Mouse (Mus musculus) cerebellum, adult 11 months (tissue): ENCODE results near the gene Smap2.
A peak's percentile ranks its signal among the peaks of the same experiment; 100 is the strongest.
"Not testable (repeated sequence)": the region's sequence is repeated elsewhere in the genome, so short reads cannot be mapped to it uniquely, and the experiment has no call there.

Experiments
- DNase-seq: peaks from one replicate; pipeline ENCODE4 v3.0.0; 2022

Smap2 gene

GRCm38 (mm10) chr4:121016928-121017657, at the start of gene Smap2:
Gene Smap2 (minus strand): TSS chr4:121017247.
- DNase-seq, result peak; percentile 99

DNA sequence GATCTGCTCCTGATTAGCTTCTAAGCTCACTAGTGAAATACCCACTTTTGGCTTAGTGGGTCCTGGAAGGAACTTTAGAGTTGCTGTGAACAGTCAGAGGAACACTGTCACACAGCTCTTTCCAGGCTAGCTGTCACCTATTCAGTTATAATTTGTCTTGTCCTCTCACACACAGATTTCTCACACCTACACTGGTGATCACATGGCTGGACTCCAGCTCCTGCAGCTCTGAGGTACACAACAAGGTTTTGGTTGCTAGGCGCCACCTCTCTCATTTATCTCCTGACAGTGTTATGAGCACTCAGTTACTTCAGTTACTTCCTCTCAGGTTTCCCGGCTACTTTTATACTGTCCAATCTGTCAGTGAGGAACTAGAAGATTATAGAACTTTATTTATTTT, 48.3 kb upstream of the Smap2 start:
- no peak for DNase-seq

DNA sequence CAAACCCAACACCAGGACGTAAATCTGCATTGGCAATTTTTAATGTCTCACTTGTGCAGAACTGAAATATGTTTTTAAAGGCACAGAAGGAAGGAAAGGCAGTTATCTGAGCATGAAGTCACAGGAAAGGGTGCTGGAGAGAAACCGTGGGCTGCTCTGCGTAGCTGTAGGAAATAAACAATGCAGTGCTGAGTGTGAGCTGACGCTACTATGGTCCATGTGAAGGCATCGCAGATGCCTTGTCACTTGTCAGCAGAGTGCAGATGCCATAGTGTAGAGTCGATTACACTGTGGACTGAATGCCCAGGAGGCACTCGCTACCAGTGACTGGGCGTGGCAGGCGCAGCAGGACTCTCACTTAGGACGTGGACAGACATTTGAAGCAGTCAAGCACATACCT, 42.2 kb upstream of the Smap2 start:
- DNase-seq, result not testable (repeated sequence)

DNA sequence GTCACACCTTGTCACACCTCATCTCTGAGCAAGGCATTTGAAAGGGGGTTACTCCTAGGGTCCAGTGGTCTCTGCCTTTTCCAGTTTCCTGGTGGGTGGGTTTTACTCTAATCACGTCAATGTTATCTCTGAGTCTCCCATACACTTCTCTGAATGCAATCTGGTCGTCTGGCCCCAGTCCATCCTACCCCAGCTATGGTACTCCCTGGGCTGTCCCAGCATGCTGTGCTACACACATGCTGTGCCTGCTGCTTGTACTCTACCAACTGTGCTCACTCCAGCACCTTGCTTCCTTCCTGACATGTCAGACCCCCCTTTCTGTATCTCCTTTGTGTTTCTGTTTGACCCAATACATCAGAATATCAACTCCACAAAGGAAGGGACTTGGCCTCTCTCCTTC, 40.0 kb upstream of the Smap2 start:
- no peak for DNase-seq

DNA sequence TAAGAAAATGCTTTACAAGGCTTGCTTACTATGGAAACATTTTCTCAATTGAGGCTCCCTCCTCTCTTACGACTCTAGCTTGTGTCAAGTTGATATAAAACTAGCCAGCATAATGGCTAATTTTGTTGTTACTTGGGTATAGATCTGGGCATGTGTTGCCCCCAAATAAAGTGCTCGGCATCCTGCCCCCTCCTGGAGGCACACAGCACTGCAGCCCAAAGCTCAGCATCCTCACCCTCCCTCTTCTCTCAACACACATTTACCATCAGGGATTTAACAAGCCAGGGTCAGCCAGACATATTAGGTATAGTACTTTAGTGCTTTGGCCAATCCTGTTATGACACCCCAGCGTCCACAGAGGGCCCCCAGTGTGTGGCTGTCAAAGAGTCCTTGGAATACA, 39.3 kb upstream of the Smap2 start:
- no peak for DNase-seq

GRCm38 (mm10) chr4:121052454-121053323, 35.6 kb upstream of the Smap2 start:
- DNase-seq, result peak; percentile 52

DNA sequence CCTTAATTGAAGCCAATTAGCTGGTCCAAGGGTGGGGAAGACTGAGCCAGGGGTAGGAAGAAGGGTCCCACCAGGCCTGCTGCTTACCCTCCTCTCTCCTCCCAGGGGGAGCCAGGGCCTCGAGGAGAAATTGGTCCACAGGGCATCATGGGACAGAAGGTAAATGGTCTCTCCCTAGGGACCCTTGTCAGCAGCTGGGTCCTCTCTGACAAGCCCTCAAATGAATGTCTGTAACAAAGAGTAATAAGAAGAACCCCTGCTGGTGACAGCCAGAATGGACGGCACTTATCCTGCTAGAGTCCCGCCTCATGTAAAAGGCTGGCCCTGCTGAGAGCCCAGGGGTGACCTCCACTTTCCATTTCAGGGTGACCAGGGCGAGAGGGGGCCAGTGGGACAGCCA, 34.8 kb upstream of the Smap2 start:
- DNase-seq, result no peak

GRCm38 (mm10) chr4:121042946-121043345, 25.9 kb upstream of the Smap2 start:
- no peak for DNase-seq

DNA sequence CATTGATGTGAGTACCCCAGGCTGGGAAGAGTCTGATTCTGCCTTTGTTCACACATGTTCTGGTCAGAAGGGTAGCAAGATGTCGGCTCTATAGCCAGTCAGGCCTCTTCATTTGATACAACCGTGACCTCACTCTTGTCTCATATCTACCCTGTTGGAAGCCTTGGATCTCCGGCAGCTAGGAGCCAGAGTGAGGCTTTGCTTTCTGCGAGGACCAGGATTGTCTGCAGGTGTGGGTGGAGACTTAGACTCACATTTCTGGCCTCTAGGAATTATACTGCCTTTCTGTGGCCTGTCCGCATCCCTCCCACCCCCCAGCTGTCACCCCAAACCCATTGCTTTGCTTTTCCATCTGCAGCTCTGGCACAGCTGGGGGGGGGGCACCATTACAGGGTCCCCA, 25.4 kb upstream of the Smap2 start:
- no peak for DNase-seq

GRCm38 (mm10) chr4:121040897-121041671, 24.0 kb upstream of the Smap2 start:
- DNase-seq, result peak; percentile 65

DNA sequence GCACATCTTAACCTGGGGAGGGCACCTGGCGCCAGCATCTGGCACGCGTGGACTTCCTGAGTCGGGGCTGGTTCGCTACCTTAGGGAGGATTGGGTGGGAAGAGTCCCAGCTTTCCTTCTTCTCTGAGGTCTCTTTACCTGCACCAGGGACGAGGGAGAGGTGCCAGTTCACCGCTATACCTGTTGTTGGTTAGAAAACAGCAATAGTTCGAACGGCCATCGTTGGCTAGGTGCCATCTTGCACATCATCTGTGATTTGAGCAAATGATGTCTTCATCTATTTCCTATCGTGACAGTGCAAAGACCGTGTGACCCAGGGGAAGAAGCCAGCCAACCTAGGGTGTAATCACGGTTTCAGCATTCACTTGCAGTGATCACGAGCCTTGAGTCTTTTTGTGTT, 23.3 kb upstream of the Smap2 start:
- DNase-seq, result no peak

GRCm38 (mm10) chr4:121039331-121040115, 22.5 kb upstream of the Smap2 start, which contains the start of gene Col9a2:
Gene Col9a2 (plus strand): TSS chr4:121039385.
- DNase-seq, result no peak

GRCm38 (mm10) chr4:121033006-121033405, 16.0 kb upstream of the Smap2 start:
- DNase-seq, result no peak

DNA sequence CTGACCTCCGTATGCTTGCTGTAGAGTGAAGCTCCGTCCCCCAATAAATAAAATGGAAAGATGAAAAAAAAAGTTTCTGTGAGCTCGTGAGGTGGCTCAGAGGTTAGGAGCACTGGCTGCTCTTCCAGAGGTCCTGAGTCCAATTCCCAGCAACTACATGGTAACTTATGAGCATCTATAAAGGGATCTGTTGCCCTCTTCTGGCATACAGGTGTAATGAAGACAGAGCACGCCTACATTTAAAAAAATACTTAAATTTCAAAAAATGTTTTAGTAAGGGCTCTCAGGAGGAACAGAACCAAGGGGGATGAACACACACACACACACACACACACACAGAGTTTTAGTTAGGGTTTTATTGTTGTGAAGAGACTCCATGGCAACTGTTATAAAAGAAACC, 14.4 kb upstream of the Smap2 start:
- DNase-seq, result no peak

- DNase-seq, result no peak
Observed at GRCm38 (mm10) chr4:121029632-121030031, 12.6 kb upstream of the Smap2 start.

DNA sequence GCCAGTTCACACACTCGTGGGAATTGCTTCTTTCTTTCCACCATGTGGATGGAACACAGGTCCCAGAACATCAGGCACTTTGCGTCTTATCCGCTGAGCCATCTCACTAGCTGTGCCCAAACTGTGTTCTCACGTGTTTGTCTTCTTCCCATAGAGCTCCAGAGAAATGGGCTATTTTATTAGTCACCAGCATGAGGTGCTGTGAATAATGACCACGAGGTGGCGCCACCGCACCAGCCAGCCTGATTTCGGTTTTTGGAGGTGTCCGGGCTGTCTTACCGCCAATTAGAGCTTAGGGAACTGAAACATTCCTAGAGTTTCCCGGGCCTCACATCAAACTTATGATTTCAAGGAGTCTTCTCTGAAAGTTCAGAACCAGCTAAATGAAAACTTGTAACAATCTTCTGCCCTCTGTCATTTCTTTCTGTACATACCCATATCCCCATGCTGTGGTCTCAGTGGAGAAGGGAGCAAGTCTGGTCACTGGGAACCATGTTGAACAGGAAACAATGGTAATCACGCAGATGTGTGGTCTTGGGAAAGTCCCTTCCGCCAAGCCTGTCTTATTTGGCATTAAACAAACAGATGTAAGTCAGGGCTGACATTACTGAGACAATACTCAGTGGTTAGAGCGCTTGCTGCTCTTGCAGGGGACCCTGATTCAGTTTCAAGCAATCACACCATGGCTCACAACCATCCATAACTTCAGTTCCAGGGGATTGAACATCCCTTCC, 11.8 kb upstream of the Smap2 start:
- peak; percentile 26 for DNase-seq

GRCm38 (mm10) chr4:121028146-121028545, 11.1 kb upstream of the Smap2 start:
- no peak for DNase-seq

DNA sequence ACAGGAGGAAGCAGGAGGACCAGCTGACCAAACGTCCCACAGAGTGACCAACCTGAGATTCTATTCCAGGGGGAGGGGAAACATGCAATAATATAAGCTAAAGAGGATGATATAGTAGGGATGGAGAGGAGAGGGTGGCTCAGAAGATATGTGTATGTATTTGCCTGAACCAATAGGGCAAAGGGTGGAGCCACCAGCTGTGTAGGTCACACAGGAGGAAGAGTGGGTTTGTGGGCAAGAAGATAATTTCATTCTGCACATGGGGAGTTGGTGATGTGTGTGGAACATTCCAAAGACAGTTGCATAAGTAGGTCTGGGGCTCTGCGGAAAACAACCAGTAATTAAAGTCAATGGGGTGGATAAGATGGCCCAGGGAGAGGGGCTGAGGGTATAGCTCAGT, 8.6 kb upstream of the Smap2 start:
- no peak for DNase-seq

- no peak for DNase-seq
Observed at GRCm38 (mm10) chr4:121023941-121024340, 6.9 kb upstream of the Smap2 start.

- no peak for DNase-seq
Observed at GRCm38 (mm10) chr4:121023464-121023863, 6.4 kb upstream of the Smap2 start.

GRCm38 (mm10) chr4:121021911-121022310, 4.9 kb upstream of the Smap2 start:
- DNase-seq, result no peak
